Mouse (Mus musculus): ENCODE measurements around the gene Dcaf7. TPM values are rescaled to one million over a fixed set of nuclear protein-coding genes. Genes with fewer than 3 reads are reported as not detected.

The Dcaf7 gene
- polyA plus RNA-seq, 3 experiments from 2014 or later = 18.5 to 25.5 (median 22.3) TPM

DNA sequence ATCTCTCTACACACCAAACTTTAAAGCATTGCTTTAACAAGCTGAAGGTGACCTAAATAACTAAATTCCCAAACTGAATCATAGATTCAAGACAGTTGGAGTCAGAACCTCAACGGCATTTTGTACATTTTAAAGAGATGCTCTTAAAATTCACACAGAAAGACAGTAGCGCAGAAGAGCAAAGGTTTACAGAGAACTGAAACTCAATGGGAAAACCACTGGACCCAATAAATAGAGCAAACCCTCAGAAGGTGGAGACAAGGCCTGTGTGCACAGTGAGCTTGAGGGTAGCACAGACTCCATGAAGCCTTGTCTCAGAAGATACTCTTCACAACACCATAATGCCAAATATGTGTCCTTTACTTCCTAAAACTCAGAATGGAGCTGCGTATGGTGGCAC lies 9.1 kb downstream of the Dcaf7 start:
- ATAC-seq = no peak

DNA sequence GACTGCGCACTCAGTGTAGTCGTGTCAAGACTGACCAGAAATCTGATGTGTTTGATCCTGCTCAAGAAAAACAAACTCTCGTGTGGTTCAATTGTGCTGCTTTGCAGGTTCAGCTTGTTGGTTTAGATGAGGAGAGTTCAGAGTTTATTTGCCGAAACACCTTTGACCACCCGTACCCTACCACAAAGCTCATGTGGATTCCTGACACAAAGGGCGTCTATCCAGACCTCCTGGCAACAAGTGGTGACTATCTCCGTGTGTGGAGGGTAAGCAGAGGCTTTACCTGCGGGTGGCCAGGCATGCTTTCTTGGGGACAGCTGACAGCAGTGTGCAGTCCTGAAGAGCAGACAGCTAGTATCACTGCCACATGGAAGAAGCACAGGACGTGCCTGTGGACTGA lies 9.9 kb downstream of the Dcaf7 start:
- ATAC-seq = no peak

GRCm38 (mm10) chr11:106053921-106054320 lies 17.2 kb downstream of the Dcaf7 start:
- no peak for ATAC-seq

- no peak for ATAC-seq
These were observed 17.9 kb downstream of the Dcaf7 start for GRCm38 (mm10) chr11:106054600-106054999.

DNA sequence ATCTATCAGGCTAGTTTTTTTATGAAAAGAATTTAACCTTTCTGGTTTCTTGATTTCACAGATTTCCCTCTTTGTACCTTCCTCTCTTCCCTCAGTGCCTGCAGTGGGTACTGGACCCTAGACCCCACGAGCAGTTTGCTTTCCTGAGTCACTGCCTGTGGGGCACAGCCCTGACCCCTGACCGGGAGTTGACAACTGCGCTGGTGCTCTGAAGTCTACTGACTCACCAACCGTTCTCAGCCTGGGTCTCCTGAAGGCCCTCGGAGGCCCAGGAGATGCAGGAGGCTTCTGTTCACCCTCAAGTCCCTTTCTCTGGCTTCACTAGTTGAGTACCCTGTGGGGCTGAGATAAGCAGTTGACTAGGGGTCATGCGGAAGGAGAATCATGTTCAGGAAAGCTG lies 18.7 kb downstream of the Dcaf7 start:
- ATAC-seq = no peak

- peak; percentile 89 for ATAC-seq
These were observed 20.3 kb downstream of the Dcaf7 start for GRCm38 (mm10) chr11:106056819-106057491.

DNA sequence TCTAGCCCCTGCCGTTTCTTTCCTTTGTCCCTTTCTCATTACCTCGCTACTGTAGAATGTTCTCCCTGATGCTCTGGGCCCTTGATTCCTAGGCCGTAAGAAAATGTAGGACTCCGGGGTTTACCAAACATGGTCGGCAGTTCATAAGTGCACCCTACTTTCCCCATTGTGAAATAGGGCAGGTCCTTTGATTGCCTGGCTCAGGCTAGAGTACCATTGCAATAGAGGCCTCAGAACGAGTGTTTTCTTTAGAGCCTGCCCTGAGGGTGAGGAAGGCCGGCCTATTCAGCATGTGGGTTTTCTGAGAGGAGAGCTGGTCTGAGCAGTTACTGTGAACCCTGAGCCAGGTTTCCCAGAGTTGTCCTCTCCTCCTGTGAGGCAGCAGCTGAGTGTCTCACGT lies 21.3 kb downstream of the Dcaf7 start:
- ATAC-seq = no peak

GRCm38 (mm10) chr11:106060549-106060948 lies 23.9 kb downstream of the Dcaf7 start:
- ATAC-seq = no peak

DNA sequence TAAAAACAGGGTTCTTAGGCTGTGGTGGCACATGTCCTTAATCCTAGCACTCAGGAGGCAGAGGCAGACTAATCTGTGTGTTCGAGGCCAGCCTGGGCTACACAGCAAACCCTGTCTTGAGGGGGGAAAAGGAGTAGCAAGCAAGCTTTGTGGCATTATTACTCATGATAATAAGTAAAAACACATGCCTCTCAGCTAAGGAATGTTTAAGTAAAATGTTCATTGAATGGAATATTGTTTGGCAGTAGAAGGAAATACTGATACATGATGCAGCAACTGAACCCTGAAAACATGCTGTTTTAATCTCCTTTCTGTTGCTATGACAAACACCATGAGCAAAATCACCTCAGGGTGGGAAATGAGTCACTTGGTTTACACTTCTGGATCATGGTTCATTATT lies 24.6 kb downstream of the Dcaf7 start:
- no peak for ATAC-seq

- ATAC-seq = no peak
These were observed 27.1 kb downstream of the Dcaf7 start for GRCm38 (mm10) chr11:106063756-106064155.

DNA sequence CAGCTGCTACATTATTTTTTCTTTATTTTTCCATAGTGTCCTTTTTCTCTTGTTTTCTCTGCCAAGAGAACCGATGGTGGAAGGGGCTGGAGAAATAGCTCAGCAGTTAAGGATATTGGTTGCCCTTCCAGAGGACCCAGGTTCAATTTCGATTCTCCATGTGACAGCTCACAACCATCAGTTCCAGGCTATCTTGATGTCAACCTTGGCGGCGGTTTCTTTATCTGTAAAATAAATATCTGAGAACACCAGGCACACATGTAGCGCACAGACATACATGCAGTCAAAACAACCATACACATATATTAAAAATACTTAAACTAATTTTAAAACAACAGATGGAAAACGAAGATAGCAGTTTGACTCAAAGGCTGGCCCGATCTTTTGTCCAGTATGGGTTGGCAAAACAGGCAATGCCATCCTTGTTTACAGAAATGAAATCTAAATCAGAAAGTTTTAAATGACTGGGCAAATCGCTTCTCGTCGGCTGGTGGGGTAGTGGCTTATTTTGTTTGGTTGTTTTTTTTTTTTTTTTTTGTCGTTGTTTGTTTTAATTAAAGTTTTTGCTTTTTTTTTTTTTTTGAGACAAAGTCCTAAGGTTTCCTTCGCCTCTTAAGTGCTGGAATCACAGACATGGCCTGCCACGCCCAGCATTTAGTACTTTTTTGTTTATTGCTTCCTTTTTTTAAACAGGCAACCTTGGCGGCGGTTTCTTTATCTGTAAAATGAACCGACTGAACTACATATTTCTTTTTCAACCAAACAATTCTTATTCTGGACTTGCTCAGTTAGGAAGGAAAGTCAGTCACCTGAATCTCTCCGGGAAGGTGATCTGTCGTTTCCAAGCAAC lies 28.6 kb downstream of the Dcaf7 start:
- peak; percentile 9 for ATAC-seq

DNA sequence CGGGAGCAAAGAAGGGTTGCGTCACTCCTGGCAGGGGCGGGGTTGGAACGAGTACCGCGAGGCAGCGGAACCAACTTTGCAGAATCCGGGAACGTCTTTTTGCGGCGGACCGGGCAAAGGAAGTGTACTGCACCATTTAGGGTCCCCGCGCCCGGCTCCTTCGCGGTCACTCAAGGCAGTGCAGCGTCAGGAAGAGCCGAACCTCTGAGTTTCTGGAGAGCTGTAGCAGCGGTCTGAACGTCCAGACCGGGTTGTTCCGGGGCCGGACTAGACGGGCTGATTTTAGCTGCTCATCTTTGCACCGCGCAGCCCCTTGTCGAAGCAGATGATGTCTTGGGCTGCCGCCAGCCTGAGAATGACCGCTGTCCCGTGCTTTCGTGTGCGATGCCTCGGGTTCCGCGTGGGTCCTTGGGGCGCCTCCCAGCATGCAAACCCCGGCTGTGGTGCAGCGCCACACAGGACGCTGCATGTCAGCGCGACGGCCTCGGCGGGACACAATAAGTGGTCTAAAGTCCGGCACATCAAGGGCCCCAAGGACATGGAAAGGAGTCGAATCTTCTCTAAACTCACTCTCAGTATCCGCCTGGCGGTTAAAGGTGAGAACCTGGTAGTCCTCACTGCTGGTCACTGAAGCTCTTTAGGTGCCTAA lies 29.4 kb downstream of the Dcaf7 start, which contains the start of gene Taco1:
Taco1 (plus strand) TSS at position 139 of the 649 bp plus-strand sequence.
- peak; percentile 97 for ATAC-seq

GRCm38 (mm10) chr11:106066616-106067015 lies 29.9 kb downstream of the Dcaf7 start:
- peak; percentile 6 for ATAC-seq

- no peak for ATAC-seq
These were observed 37.1 kb downstream of the Dcaf7 start for GRCm38 (mm10) chr11:106073774-106074173.

DNA sequence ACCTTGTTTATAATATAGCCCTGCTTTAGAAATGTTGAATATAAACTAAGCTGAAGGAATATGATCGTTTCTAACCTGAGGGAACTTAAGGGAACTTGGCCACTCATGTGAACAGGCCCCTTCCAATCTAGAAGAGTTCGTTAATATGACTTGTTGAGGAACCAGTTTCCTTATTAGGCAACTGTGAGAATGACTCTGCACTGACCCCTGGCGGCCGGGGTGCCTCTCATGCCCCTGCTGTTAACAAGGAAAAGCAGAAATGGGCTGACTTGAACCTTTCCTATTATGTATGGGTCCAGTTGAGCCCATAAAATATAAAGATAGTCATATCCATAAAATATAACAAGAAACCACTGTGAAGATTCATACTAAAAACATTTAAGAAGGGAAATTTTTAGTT lies 39.6 kb downstream of the Dcaf7 start:
- peak; percentile 71 for ATAC-seq

DNA sequence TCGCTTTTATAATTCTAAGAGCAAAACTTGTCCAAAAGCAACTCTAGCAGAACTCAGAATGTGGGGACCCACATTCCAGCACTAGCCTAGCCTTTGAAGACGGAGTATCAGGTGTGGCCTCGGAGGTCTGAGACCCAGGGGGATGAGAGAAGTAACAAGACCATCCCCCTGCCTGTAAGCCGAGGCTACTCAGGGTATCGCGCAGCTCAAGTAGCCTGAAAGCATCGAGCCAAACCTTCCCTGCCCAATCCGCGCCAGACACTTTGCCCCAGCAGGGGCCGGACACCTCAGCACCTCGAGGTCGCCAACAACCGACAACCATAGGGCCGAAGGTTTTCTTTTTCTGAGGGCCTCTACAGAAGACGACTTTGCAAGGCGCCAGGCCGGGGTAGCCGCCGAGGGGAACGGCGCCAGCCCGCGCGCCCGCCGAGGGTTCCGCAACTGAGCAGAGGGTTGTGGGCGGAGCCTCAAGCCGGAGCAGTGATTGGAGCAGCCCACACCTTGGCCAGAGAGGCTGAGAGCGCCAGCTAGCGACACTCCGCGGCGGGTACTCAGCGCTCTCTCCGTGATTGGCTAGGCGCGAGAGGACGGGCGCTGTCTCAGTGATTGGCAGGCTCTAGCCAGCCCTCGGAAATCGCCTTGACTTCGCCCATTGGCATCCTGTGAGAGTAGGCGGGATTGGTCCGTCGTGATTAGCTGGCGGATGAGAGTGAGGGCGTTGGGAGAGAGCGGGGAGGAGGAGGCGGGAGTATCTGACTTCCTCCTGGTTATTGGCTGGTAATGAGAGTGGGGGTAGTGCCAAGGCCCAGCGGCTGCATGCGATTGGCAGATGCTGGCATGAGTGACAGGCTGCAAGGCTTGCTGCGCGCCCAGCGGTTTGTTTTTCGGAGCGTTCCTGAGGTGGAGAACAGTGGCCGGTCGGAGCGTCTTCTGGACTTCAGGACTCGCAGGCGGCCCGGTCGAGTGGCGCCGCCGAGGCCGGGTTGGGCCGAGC lies 47.3 kb downstream of the Dcaf7 start, which contains the start of gene Map3k3:
Map3k3 (plus strand) TSS at position 906 of the 994 bp plus-strand sequence.
- peak; percentile 93 for ATAC-seq

DNA sequence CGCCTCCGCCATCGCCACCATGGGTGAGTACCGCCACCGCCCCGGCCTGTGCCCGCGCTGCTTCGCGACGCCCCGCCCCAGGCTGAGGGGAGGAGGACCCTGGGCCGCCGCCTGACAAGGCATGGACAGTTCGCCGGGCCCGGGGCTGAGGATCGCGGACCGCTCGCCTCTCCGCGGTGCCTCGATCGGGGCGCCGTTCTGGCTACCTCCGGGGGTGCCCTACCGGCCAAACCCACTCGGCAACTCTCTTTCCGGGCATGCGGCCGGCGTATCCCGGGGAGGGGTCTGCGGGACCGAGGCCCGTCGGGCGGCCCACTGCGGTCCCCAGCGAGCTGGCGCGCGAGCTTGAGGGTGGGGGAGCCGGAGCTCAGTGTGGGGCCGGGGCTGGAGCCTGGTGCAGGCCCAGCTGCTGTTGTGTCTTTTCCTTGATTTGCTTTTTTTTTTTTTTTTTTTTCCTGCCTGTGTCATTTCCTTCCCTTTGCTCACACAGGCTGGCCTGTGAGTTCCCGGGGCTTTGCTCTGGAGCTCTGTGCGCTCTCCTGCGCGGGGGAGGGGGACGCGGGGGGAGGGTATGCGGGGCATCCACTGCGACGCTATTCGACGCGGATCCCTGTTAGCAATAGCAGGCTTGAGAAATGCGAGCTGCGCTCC lies 48.4 kb downstream of the Dcaf7 start:
- ATAC-seq = no peak

DNA sequence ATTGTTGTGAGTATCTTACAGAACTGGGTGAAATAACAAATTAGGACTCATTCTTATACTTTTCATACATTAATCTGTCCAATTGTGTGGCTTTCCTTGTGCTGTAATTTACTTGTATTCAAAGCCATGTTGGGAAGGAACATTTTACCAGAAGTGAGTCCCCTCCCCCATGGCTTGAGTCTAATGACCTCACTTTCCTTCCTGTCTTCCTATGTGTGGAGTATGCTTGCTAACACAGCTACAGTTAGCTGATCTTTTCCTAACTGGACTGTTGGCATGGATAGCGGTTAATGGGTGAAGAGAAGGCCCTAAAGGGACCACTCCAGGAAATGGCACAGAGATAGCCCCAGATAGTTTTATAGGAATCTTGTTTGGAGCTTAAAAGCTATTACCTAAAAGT lies 61.6 kb downstream of the Dcaf7 start:
- no peak for ATAC-seq

DNA sequence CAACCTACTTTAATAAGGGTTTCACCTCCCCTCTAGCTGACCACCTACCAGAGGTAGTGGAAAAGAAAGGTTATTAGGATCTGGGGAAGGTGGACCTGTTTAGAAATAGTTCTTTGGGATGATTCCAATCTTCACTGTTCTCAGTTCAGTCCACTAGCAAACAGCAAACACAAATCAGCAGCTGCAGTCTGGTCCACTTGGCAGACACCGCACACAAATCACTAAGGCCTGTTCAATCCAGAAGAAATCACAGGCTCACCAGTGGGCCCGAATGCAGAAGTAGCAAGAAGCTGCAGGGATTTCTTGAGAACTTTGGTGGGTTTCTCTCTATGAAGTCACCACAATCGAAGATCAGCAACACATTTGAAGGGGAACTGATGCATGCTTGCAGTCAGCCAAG lies 66.2 kb downstream of the Dcaf7 start:
- no peak for ATAC-seq

DNA sequence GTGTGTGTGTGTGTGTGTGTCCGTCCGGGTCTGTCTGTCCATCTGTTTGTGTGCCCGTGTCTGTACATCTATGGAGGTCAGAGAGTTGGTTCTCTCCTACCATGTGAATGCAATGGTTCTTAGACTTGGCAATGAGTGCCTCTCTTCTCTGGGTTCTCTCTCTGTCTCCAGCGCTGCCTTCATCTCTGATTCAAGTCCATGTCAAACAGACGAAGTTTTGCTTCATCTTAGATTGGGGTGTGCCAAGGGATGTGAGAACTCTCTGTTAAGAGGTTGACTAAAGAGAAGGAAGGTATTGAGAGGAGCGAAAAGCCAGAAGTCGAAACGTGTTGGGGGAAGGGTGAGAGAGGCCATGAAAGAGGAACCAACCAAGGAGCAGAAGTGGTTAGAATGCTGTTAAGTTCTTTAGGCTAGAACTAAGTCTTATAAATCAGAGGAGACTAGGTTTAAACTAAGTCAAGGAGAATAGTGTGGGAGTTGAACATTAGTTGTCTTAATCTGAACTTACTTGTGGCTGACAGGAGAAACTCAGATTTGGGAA lies 69.4 kb downstream of the Dcaf7 start:
- no peak for ATAC-seq
